Mouse (Mus musculus) urinary bladder, postnatal 4 days (tissue): Measurements from ENCODE around the gene Lrrc20.

Experiments used
- DNase-seq, 2 experiments: peaks; one replicate each; pipeline ENCODE4 v3.0.0; 2021 to 2022; ENCODE audit warnings: low spot score in 2 of 2

Lrrc20 gene

GRCm38 (mm10) chr10:61627938-61628250 is 152.3 kb downstream of the Lrrc20 start:
- DNase-seq, result no peak
